Mouse (Mus musculus) testis, adult 2 months (tissue): ENCODE results near the gene Marveld2.

Experiments used
- CTCF ChIP-seq: fragments of 200-500 bp; IDR thresholded peaks from 2 replicates; pipeline ENCODE4 v1.5.1; 2012; ENCODE audit warnings: low read depth, mild to moderate bottlenecking, inconsistent platforms, low read length, moderate library complexity; ENCODE audit not compliant: control insufficient read depth, insufficient read depth, insufficient replicate concordance
- POLR2A ChIP-seq: fragments of 200-500 bp; IDR thresholded peaks from 2 replicates; pipeline ENCODE4 v1.6.1; 2012; ENCODE audit warnings: low read depth, mild to moderate bottlenecking, inconsistent platforms, low read length, moderate library complexity; ENCODE audit not compliant: control insufficient read depth

DNA sequence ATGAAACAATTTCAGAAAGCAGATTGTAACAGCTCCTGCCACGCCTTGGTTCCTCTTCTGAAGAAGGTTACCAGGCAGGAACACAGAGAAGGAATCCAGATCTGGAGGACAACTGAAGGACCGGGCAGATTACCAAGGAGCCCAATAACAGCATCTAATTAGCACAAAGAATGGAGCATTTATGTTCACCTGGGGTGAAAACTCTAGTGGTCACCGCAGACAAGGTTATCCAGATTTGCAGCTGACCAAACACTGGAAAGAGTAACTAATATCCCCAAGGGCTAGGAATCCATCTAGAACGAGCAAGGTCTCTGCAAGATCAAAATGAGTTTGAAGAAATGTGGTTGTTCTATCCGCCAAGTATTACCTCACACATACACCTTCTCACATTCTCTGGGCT lies 69.5 kb downstream of the Marveld2 start:
- no peak for TF ChIP-seq POLR2A
- no peak for TF ChIP-seq CTCF
